9 mouse cellular contexts compared by ENCODE assay signal in genomic region chr19:5689088-5689428, GRCm38 (mm10). TPM values are rescaled to one million over a fixed set of nuclear protein-coding genes. Genes with fewer than 3 reads are reported as not detected.
A peak's percentile ranks its signal among the peaks of the same experiment; 100 is the strongest.
DNase-seq lines count a peak whose midpoint lies in the region; ATAC-seq and TF ChIP-seq lines count a peak whose summit lies in the region.
"Had no signal": no experiment of that assay in that cellular context is flagged by ENCODE, and none has a peak within 500 bp of the region (broad histone marks: within the 10 kb centered on the region; RNA-seq: fewer than 3 reads in every experiment).

No protein-coding gene starts in this region.

- peaks cover 22% of the 10 kb centered on the region for H3K4me1 ChIP-seq in liver, adult 2 months (ENCODE audit: control insufficient read depth, insufficient read depth, low read length)
- H3K4me1 ChIP-seq in embryonic facial prominence, embryonic 13.5 days, result peaks cover 52% of the 10 kb centered on the region
- peaks cover 41% of the 10 kb centered on the region for H3K4me1 ChIP-seq in intestine, embryonic 16.5 days (ENCODE audit: control insufficient read depth, insufficient read depth, low read length)
- peaks cover 29% of the 10 kb centered on the region for H3K4me1 ChIP-seq in neural tube, embryonic 14.5 days (ENCODE audit: control insufficient read depth, insufficient read depth, low read length)

- no peaks in the 10 kb centered on the region; the same call in 1 of the 2 replicates for H3K36me3 ChIP-seq in liver, adult 2 months (ENCODE audit: control insufficient read depth, insufficient read depth, low read length)
- H3K36me3 ChIP-seq in embryonic facial prominence, embryonic 13.5 days, result peaks cover 59% of the 10 kb centered on the region
- peaks cover 20% of the 10 kb centered on the region for H3K36me3 ChIP-seq in intestine, embryonic 16.5 days (ENCODE audit: control insufficient read depth, insufficient read depth, low read length)
- H3K36me3 ChIP-seq in neural tube, embryonic 14.5 days (ENCODE audit: control insufficient read depth, insufficient read depth, low read length), result peaks cover 35% of the 10 kb centered on the region

- DNase-seq in liver, adult 2 months (ENCODE audit: extremely low read depth, low read depth, low spot score), result no peak
- DNase-seq in liver, result no peak
- DNase-seq in right cerebral cortex, postnatal 25 days, result no peak
- no peak for DNase-seq in MN1 (ENCODE audit: low spot score)
- no peak for DNase-seq in frontal cortex, postnatal 25 days (ENCODE audit: low spot score in 2 of 2)

- no peaks in the 10 kb centered on the region for H3K9me3 ChIP-seq in embryonic facial prominence, embryonic 13.5 days
- H3K9me3 ChIP-seq in intestine, embryonic 16.5 days (ENCODE audit: control insufficient read depth, low read length), result no peaks in the 10 kb centered on the region
- no peaks in the 10 kb centered on the region for H3K9me3 ChIP-seq in neural tube, embryonic 14.5 days (ENCODE audit: control insufficient read depth, low read length)

- ATAC-seq in embryonic facial prominence, embryonic 13.5 days (ENCODE audit: insufficient number of reproducible peaks, insufficient read depth, low FRiP score, low TSS enrichment, low read depth), result no peak
- no peak for ATAC-seq in intestine, embryonic 16.5 days
- no peak for ATAC-seq in neural tube, embryonic 14.5 days (ENCODE audit: low read depth)

- H3K4me2 ChIP-seq in embryonic facial prominence, embryonic 13.5 days, result peak overlapping the region; percentile 100
- peak overlapping the region; percentile 86 for H3K4me2 ChIP-seq in intestine, embryonic 16.5 days (ENCODE audit: low read depth, low read length)
- peak overlapping the region; percentile 95 for H3K4me2 ChIP-seq in neural tube, embryonic 14.5 days (ENCODE audit: low read depth, low read length)

- no peak for TF ChIP-seq POLR2A in liver, adult 2 months (IDR thresholded peaks at IDR 0.05; ENCODE audit: extremely low read depth, insufficient read depth, low read length)

- TF ChIP-seq CTCF in liver, adult 2 months (IDR thresholded peaks at IDR 0.05; ENCODE audit: low read depth, low read length), result no peak

- H3K27me3 ChIP-seq in liver, adult 2 months (ENCODE audit: control insufficient read depth, insufficient read depth, low read length), result no peaks in the 10 kb centered on the region
- no peaks in the 10 kb centered on the region for H3K27me3 ChIP-seq in embryonic facial prominence, embryonic 13.5 days
- H3K27me3 ChIP-seq in intestine, embryonic 16.5 days (replicated peaks; ENCODE audit: control insufficient read depth, insufficient read depth, low read length), result no peaks in the 10 kb centered on the region
- no peaks in the 10 kb centered on the region for H3K27me3 ChIP-seq in neural tube, embryonic 14.5 days (ENCODE audit: control insufficient read depth, insufficient read depth, low read length)

- peaks cover 23% of the 10 kb centered on the region for H3K79me2 ChIP-seq in liver, adult 2 months (ENCODE audit: control insufficient read depth, insufficient read depth, low read length)

- WGBS in liver, adult 2 months, result 1% methylated on average over 7 of the region's 7 CpGs
- under 1% methylated on average over 7 of the region's 7 CpGs for WGBS in embryonic facial prominence, embryonic 13.5 days
- under 1% methylated on average over 7 of the region's 7 CpGs for WGBS in intestine, embryonic 16.5 days
- 2% methylated on average over 7 of the region's 7 CpGs for WGBS in neural tube, embryonic 14.5 days

- H3K9ac ChIP-seq in liver, adult 2 months (ENCODE audit: low read depth, low read length), result peak overlapping the region; percentile 74
- H3K9ac ChIP-seq in embryonic facial prominence, embryonic 13.5 days, result peak overlapping the region; percentile 94
- H3K9ac ChIP-seq in intestine, embryonic 16.5 days (ENCODE audit: low read depth, low read length), result peak overlapping the region; percentile 96
- H3K9ac ChIP-seq in neural tube, embryonic 14.5 days (replicated peaks; ENCODE audit: low read depth, low read length), result peak overlapping the region; percentile 81

- H3K27ac ChIP-seq in liver, adult 2 months (replicated peaks; ENCODE audit: insufficient read depth, low read depth, low read length), result peak overlapping the region; percentile 90
- peak overlapping the region; percentile 94 for H3K27ac ChIP-seq in embryonic facial prominence, embryonic 13.5 days
- H3K27ac ChIP-seq in intestine, embryonic 16.5 days (ENCODE audit: low read length), result peak overlapping the region; percentile 95
- H3K27ac ChIP-seq in neural tube, embryonic 14.5 days (ENCODE audit: low read depth, low read length), result peak overlapping the region; percentile 82

- H3K4me3 ChIP-seq in liver, adult 2 months (ENCODE audit: insufficient read depth, low read depth, low read length), result peak overlapping the region; percentile 89
- peak overlapping the region; percentile 97 for H3K4me3 ChIP-seq in embryonic facial prominence, embryonic 13.5 days
- H3K4me3 ChIP-seq in intestine, embryonic 16.5 days (ENCODE audit: low read length), result peak overlapping the region; percentile 77
- peak overlapping the region; percentile 86 for H3K4me3 ChIP-seq in neural tube, embryonic 14.5 days (ENCODE audit: low read depth, low read length)

RNA-seq across cellular contexts. Expression of gene Pcnx3, which starts 0.3 kb away (rescaled TPM):
- total RNA-seq in liver, adult 2 months (2014; rRNA removed), result 7.6 and 14.0 TPM in 2 replicates
- polyA plus RNA-seq in liver, adult 2 months (2012; rRNA removed), result 44.8 and 63.8 TPM in 2 replicates
- 25.6 and 26.5 TPM in 2 replicates for polyA plus RNA-seq in embryonic facial prominence, embryonic 13.5 days (2015; fragmentation: Nextera tagmentation; extraction: Ambion mirVana)
- polyA plus RNA-seq in intestine, embryonic 16.5 days (2015; fragmentation: Nextera tagmentation; extraction: Ambion mirVana), result 15.1 and 16.8 TPM in 2 replicates
- 34.4 and 34.5 TPM in 2 replicates for polyA plus RNA-seq in neural tube, embryonic 14.5 days (2014; fragmentation: Nextera tagmentation; extraction: Ambion mirVana)

RNA-seq across cellular contexts. Expression of gene Map3k11, which starts 0.5 kb away (rescaled TPM):
- total RNA-seq in liver, adult 2 months (2014; rRNA removed), result 10.2 and 16.4 TPM in 2 replicates
- polyA plus RNA-seq in liver, adult 2 months (2012; rRNA removed), result 46.2 and 53.6 TPM in 2 replicates
- polyA plus RNA-seq in embryonic facial prominence, embryonic 13.5 days (2015; fragmentation: Nextera tagmentation; extraction: Ambion mirVana), result 19.2 and 20.5 TPM in 2 replicates
- polyA plus RNA-seq in intestine, embryonic 16.5 days (2015; fragmentation: Nextera tagmentation; extraction: Ambion mirVana), result 28.7 and 33.7 TPM in 2 replicates
- polyA plus RNA-seq in neural tube, embryonic 14.5 days (2014; fragmentation: Nextera tagmentation; extraction: Ambion mirVana), result 6.8 and 11.1 TPM in 2 replicates

RNA-seq across cellular contexts. Expression of gene Kcnk7, which starts 15.1 kb away (rescaled TPM):
- total RNA-seq in liver, adult 2 months (2014; rRNA removed), result not detected in 2 replicates
- polyA plus RNA-seq in liver, adult 2 months (2012; rRNA removed), result 0.09 TPM in 1 of 2 replicates, not detected in the other
- 0.52 and 0.59 TPM in 2 replicates for polyA plus RNA-seq in embryonic facial prominence, embryonic 13.5 days (2015; fragmentation: Nextera tagmentation; extraction: Ambion mirVana)
- 0.13 and 0.34 TPM in 2 replicates for polyA plus RNA-seq in intestine, embryonic 16.5 days (2015; fragmentation: Nextera tagmentation; extraction: Ambion mirVana)
- not detected in 2 replicates for polyA plus RNA-seq in neural tube, embryonic 14.5 days (2014; fragmentation: Nextera tagmentation; extraction: Ambion mirVana)
- total RNA-seq: layer of hippocampus, adult 18-20 months had no signal

RNA-seq across cellular contexts. Expression of gene Sipa1, which starts 25.6 kb away (rescaled TPM):
- total RNA-seq in liver, adult 2 months (2014; rRNA removed), result 3.4 and 4.4 TPM in 2 replicates
- 11.8 and 17.9 TPM in 2 replicates for polyA plus RNA-seq in liver, adult 2 months (2012; rRNA removed)
- 24.1 and 24.6 TPM in 2 replicates for polyA plus RNA-seq in embryonic facial prominence, embryonic 13.5 days (2015; fragmentation: Nextera tagmentation; extraction: Ambion mirVana)
- polyA plus RNA-seq in intestine, embryonic 16.5 days (2015; fragmentation: Nextera tagmentation; extraction: Ambion mirVana), result 15.8 and 20.8 TPM in 2 replicates
- polyA plus RNA-seq in neural tube, embryonic 14.5 days (2014; fragmentation: Nextera tagmentation; extraction: Ambion mirVana), result 7.7 and 12.6 TPM in 2 replicates

RNA-seq across cellular contexts. Expression of gene Ehbp1l1, which starts 37.1 kb away (rescaled TPM):
- total RNA-seq in liver, adult 2 months (2014; rRNA removed), result 5.1 and 5.8 TPM in 2 replicates
- 5.3 and 8.3 TPM in 2 replicates for polyA plus RNA-seq in liver, adult 2 months (2012; rRNA removed)
- 9.9 and 14.0 TPM in 2 replicates for polyA plus RNA-seq in embryonic facial prominence, embryonic 13.5 days (2015; fragmentation: Nextera tagmentation; extraction: Ambion mirVana)
- polyA plus RNA-seq in intestine, embryonic 16.5 days (2015; fragmentation: Nextera tagmentation; extraction: Ambion mirVana), result 48.6 and 49.7 TPM in 2 replicates
- 7.8 and 8.9 TPM in 2 replicates for polyA plus RNA-seq in neural tube, embryonic 14.5 days (2014; fragmentation: Nextera tagmentation; extraction: Ambion mirVana)
